Mouse (Mus musculus) liver, embryonic 12.5 days (tissue): Measurements from ENCODE around the gene Htr2c. TPM values are rescaled to one million over a fixed set of nuclear protein-coding genes. Genes with fewer than 3 reads are reported as not detected.

Source experiments
- ATAC-seq: fragments of 200-750 bp; cut with Nextera tagmentation; 2 replicates; pipeline ENCODE4 v1.8.0; 2017; ENCODE audit warnings: moderate number of reproducible peaks, mild to moderate bottlenecking, moderate library complexity
- H3K27ac ChIP-seq: fragments of 300-500 bp; sonication (generic); 2 replicates; pipeline ENCODE4 v1.5.1; 2016; ENCODE audit warnings: mild to moderate bottlenecking
- H3K27me3 ChIP-seq: fragments of 300-500 bp; sonication (generic); replicated peaks from 2 replicates; pipeline ENCODE4 v1.6.1; 2016; ENCODE audit warnings: mild to moderate bottlenecking, moderate library complexity
- H3K36me3 ChIP-seq: fragments of 300-500 bp; sonication (generic); 2 replicates; pipeline ENCODE4 v1.6.1; 2016; ENCODE audit warnings: mild to moderate bottlenecking, moderate library complexity
- H3K4me1 ChIP-seq: fragments of 300-500 bp; sonication (generic); 2 replicates; pipeline ENCODE4 v1.6.1; 2016
- H3K4me2 ChIP-seq: fragments of 300-500 bp; sonication (generic); 2 replicates; pipeline ENCODE4 v1.6.1; 2016; ENCODE audit warnings: mild to moderate bottlenecking, moderate library complexity
- H3K4me3 ChIP-seq: fragments of 300-500 bp; sonication (generic); 2 replicates; pipeline ENCODE4 v1.5.1; 2016; ENCODE audit warnings: mild to moderate bottlenecking, moderate library complexity
- H3K9ac ChIP-seq: fragments of 300-500 bp; sonication (generic); 2 replicates; pipeline ENCODE4 v1.6.1; 2016; ENCODE audit warnings: mild to moderate bottlenecking, moderate library complexity
- H3K9me3 ChIP-seq: fragments of 300-500 bp; sonication (generic); replicated peaks from 2 replicates; pipeline ENCODE4 v1.6.1; 2016; ENCODE audit warnings: mild to moderate bottlenecking, moderate library complexity
- WGBS: fragments of 180-500 bp; shearing (Covaris S2); methylation state at CpG from one replicate; pipeline ENCODE4 v1.1.7; 2016; ENCODE audit not compliant: insufficient replicate concordance; 5-methylcytosine and 5-hydroxymethylcytosine counted together
- microRNA counts: library from miRNA; unstranded; fragments of <30 nt; microRNA quantifications from one replicate; lab custom pipeline; 2017
- microRNA-seq: library from miRNA; unstranded; fragments of <30 nt; microRNA quantifications from one replicate; pipeline ENCODE4, GENCODE M21; 2017
- polyA plus RNA-seq: library from polyadenylated mRNA; unstranded; fragments of >200 nt; fragmentation: Nextera tagmentation; extraction: Ambion mirVana; gene quantifications from 2 replicates; pipeline ENCODE4 v1.2.1, GENCODE M21; 2016

The Htr2c gene
- polyA plus RNA-seq, 1 experiment from 2014 or later: not detected

DNA sequence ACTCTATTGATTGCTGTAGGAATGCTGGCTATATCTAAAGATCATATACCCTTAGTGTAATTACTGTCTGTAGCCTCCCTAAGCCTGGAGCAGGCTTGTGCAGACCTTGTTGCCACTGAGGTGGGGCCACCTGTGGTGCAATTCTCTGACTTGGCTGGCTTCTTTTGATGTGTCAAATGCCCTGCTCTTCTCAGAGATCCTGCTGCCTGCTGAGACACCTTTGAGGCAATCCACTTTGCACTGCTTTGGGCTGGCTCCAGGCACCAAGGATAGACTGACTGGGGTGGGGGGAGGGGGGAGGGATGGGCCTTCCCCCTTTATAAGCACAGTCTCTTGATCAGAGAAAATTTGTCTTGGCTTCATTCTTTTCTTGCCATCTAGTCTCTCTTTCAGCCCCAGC is 252.9 kb downstream of the Htr2c start:
- Histone ChIP-seq H3K9ac (no peak overlapping the region), H3K4me2 (no peak overlapping the region), H3K27ac (no peak overlapping the region), H3K4me1 (no peaks in the 10 kb centered on the region), H3K4me3 (no peak overlapping the region), H3K36me3 (no peaks in the 10 kb centered on the region), H3K27me3 (no peaks in the 10 kb centered on the region), H3K9me3 (no peaks in the 10 kb centered on the region)
- ATAC-seq: no peak

DNA sequence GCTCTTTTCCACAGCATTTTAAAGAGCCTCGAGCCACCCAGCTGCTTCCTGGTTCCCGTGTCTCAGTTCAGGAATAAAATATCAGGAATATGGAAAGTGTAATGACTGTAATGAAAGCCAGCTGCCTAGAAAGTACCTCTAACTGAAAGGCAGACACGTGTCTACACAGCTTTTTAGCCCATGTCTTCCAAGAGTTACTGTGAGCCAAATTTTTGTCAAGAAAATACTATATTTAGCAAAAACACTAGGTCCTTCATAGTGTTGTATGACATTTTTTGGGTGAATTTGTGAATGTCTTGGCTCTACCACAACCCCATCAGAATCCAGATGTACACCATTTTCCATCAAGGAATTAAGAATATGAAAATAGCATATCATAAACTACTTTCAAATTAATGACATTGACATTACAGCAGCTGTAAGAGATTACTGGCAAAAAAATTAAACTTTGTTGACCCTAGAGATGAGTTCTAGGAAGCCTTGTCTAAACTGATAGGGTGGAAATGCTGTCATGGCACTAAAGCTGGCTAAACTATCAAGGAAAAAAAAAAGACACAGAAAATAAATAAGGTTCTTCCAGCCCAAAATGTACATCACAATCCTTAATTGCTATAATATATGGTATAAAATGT is 255.2 kb downstream of the Htr2c start:
- ATAC-seq: no peak
- Histone ChIP-seq H3K9me3 (no peaks in the 10 kb centered on the region), H3K27ac (no peak overlapping the region), H3K4me3 (no peak overlapping the region), H3K4me1 (no peaks in the 10 kb centered on the region), H3K4me2 (no peak overlapping the region), H3K27me3 (no peaks in the 10 kb centered on the region), H3K9ac (no peak overlapping the region), H3K36me3 (no peaks in the 10 kb centered on the region)
- 57% methylated on average over 3 of the region's 3 CpGs for WGBS

DNA sequence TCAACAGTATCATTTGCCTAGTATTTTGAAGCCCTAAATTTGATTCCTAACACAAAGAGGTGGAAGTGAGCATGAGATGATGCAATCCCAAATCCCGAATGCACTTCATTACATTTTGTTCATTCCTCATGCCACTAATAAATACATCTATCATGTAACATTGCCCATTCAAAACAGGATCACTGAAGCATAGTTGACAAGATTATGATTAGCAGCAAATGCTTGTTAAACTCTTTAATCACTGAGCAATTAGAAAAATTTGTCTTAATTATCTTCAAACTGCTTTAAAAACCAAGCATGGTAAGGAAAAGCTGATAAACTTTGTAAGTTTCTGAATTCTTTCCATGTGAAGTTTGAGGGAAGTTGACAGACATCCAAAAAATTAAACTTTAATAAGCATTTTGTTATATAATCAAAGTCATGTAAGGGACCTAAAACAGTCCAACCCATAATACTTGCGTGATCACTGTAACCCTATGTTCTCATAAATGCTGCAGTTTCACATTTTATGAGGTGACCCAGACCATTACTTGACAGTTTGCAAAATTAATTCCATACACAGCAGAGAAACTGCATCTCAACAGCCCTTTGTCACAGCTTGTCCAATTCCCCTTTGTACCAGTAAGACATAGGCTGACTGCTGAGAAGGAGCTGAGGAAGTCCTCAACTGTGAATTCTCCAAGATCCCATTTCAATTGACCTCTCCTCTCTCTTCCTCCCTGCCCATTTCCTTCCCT is 276.7 kb downstream of the Htr2c start:
- H3K27me3 ChIP-seq: no peaks in the 10 kb centered on the region
- no peak overlapping the region for H3K9ac ChIP-seq
- H3K36me3 ChIP-seq: no peaks in the 10 kb centered on the region
- H3K27ac ChIP-seq: no peak overlapping the region
- H3K4me1 ChIP-seq: no peaks in the 10 kb centered on the region
- no peak overlapping the region for H3K4me2 ChIP-seq
- WGBS: 70% methylated on average over 2 of the region's 2 CpGs
- H3K4me3 ChIP-seq: no peak overlapping the region
- no peaks in the 10 kb centered on the region for H3K9me3 ChIP-seq
- ATAC-seq: no peak

MicroRNA genes within 50 kb of the gene (microRNA counts, 519-probe panel; counts per million panel counts)
- microRNA mmu-miR-448 (lab: Ali Mortazavi, UCI) (582 counts per million, percentile 70 among the panel's probes with 10 or more counts), microRNA mmu-miR-764-3p (lab: Ali Mortazavi, UCI) (582 counts per million, percentile 70 among the panel's probes with 10 or more counts), microRNA mmu-miR-764-5p (lab: Ali Mortazavi, UCI) (1,540 counts per million, percentile 71 among the panel's probes with 10 or more counts)

Small RNAs within 50 kb of the gene (microRNA-seq; reads per million reads assigned to microRNA genes)
- gene Gm22650 (not detected), gene Gm24627 (not detected), gene Mir1264 (not detected), gene Mir1298 (1.1 reads per million), gene Mir1912 (not detected), gene Mir448 (1.4 reads per million), gene Mir764 (not detected)
